Mouse (Mus musculus) WW6 (cell line): ENCODE data around the gene Hist1h2ad.
A peak's percentile ranks its signal among the peaks of the same experiment; 100 is the strongest.
"Not testable (repeated sequence)": the region's sequence is repeated elsewhere in the genome, so short reads cannot be mapped to it uniquely, and the experiment has no call there.

Experiments
- DNase-seq: peaks from one replicate; pipeline ENCODE4 v3.0.0-alpha.2; 2013; ENCODE audit warnings: low read depth, low spot score

The Hist1h2ad gene

GRCm38 (mm10) chr13:23620733-23621531 is 46.8 kb downstream of the Hist1h2ad start, which contains the start of gene Hist1h2be:
Hist1h2be (minus strand) TSS chr13:23621124.
- no peak for DNase-seq

- peak; percentile 71 for DNase-seq
Measured at GRCm38 (mm10) chr13:23621532-23622174, 47.5 kb downstream of the Hist1h2ad start.

GRCm38 (mm10) chr13:23622175-23622671 is 48.0 kb downstream of the Hist1h2ad start, which contains the start of gene Hist1h1e:
Hist1h1e (minus strand) TSS chr13:23622558.
- not testable (repeated sequence) for DNase-seq

- no peak for DNase-seq
Measured at GRCm38 (mm10) chr13:23622861-23623450, 48.8 kb downstream of the Hist1h2ad start.
